Mouse (Mus musculus) neutrophil, adult 5-6 weeks (primary cell): ENCODE data around the gene Dgcr2. TPM values are rescaled to one million over a fixed set of nuclear protein-coding genes. Genes with fewer than 3 reads are reported as not detected.

Source experiments
- ATAC-seq: fragments of 151-379, 151-347 bp; 2 replicates; pipeline ENCODE4 v1.8.0; 2017; ENCODE audit warnings: mild to moderate bottlenecking, moderate TSS enrichment; ENCODE audit not compliant: insufficient number of reproducible peaks, poor library complexity, low FRiP score, severe bottlenecking; ENCODE audit errors: extremely low read depth
- total RNA-seq: library from RNA; stranded (forward); fragments of 200-1000 nt; gene quantifications from 2 replicates; pipeline ENCODE4 v1.2.3, GENCODE M21; 2017

The Dgcr2 gene
- total RNA-seq, 1 experiment from 2014 or later = 40.7 TPM

GRCm38 (mm10) chr16:17798321-17799180 lies 99.8 kb downstream of the Dgcr2 start:
- ATAC-seq = no peak

GRCm38 (mm10) chr16:17797812-17798311 lies 100.5 kb downstream of the Dgcr2 start:
- no peak for ATAC-seq

- no peak for ATAC-seq
These were observed 101.2 kb downstream of the Dgcr2 start, which contains the start of gene Scarf2 for GRCm38 (mm10) chr16:17796971-17797811. Gene Scarf2 (plus strand): TSS chr16:17797282.

- ATAC-seq = no peak
These were observed 101.8 kb downstream of the Dgcr2 start for GRCm38 (mm10) chr16:17796519-17796918.

- ATAC-seq = no peak
These were observed 102.7 kb downstream of the Dgcr2 start for GRCm38 (mm10) chr16:17795643-17796042.

GRCm38 (mm10) chr16:17794047-17794446 lies 104.3 kb downstream of the Dgcr2 start:
- ATAC-seq = no peak

GRCm38 (mm10) chr16:17792728-17793127 lies 105.6 kb downstream of the Dgcr2 start:
- no peak for ATAC-seq

Other genes with a start within 250 kb of the Dgcr2 start
- 55.6 and 63.1 TPM in 2 replicates for gene Med15, start 165.7 kb downstream of the Dgcr2 start, total RNA-seq
- 8.6 and 10.5 TPM in 2 replicates for gene Klhl22, start 138.9 kb downstream of the Dgcr2 start, total RNA-seq
- not detected in 2 replicates for gene Scarf2, start 101.3 kb downstream of the Dgcr2 start, total RNA-seq
- not detected in 2 replicates for gene B830017H08Rik, start 65.4 kb downstream of the Dgcr2 start, total RNA-seq
- gene Car15, start 60.2 kb downstream of the Dgcr2 start, total RNA-seq = 8.8 and 12.9 TPM in 2 replicates
- gene Gm20518, start 6.9 kb downstream of the Dgcr2 start, total RNA-seq = 2.8 and 3.9 TPM in 2 replicates
- gene Tssk1, start 4.3 kb downstream of the Dgcr2 start, total RNA-seq = not detected in 2 replicates
- not detected in 2 replicates for gene Tssk2, start 75 bp upstream of the Dgcr2 start, total RNA-seq
- gene Ess2, start 12.8 kb upstream of the Dgcr2 start, total RNA-seq = 39.7 and 52.4 TPM in 2 replicates
- not detected in 2 replicates for gene Gsc2, start 16.5 kb upstream of the Dgcr2 start, total RNA-seq
- gene Slc25a1, start 29.7 kb upstream of the Dgcr2 start, total RNA-seq = 18.0 and 20.4 TPM in 2 replicates
- gene Vpreb2, start 81.9 kb upstream of the Dgcr2 start, total RNA-seq = not detected in 2 replicates
- gene Dgcr6, start 154.3 kb upstream of the Dgcr2 start, total RNA-seq = 5.1 and 5.2 TPM in 2 replicates
- 0.98 and 3.8 TPM in 2 replicates for gene Prodh, start 191.6 kb upstream of the Dgcr2 start, total RNA-seq
- gene Rtn4r, start 229.1 kb upstream of the Dgcr2 start, total RNA-seq = not detected in 2 replicates